Mouse (Mus musculus) G1E (cell line): ENCODE data around the gene Echdc3. TPM values are rescaled to one million over a fixed set of nuclear protein-coding genes. Genes with fewer than 3 reads are reported as not detected.

ENCODE experiments used
- ATAC-seq: 2 replicates; pipeline ENCODE4 v1.8.0; 2016; ENCODE audit warnings: mild to moderate bottlenecking; ENCODE audit not compliant: insufficient number of reproducible peaks, poor library complexity, low FRiP score, severe bottlenecking; ENCODE audit errors: extremely low read depth
- DNase-seq: peaks from one replicate; pipeline ENCODE4 v3.0.0; 2012; ENCODE audit warnings: low spot score
- H3K27me3 ChIP-seq: 2 replicates; pipeline ENCODE4 v1.6.1; 2012; ENCODE audit warnings: mild to moderate bottlenecking, low read length, inconsistent platforms; ENCODE audit not compliant: insufficient read depth
- H3K36me3 ChIP-seq: replicated peaks from 2 replicates; pipeline ENCODE3; 2012; ENCODE audit warnings: mild to moderate bottlenecking, inconsistent platforms
- H3K4me1 ChIP-seq: 2 replicates; pipeline ENCODE4 v1.6.1; 2012; ENCODE audit warnings: low read depth, low read length, inconsistent platforms, mixed read lengths; ENCODE audit not compliant: insufficient read depth
- H3K4me3 ChIP-seq: 2 replicates; pipeline ENCODE4 v1.5.1; 2012; ENCODE audit warnings: low read depth, mild to moderate bottlenecking, inconsistent platforms, low read length, moderate library complexity, mixed read lengths
- H3K9me3 ChIP-seq: replicated peaks from 2 replicates; pipeline ENCODE4 v1.6.1; 2012; ENCODE audit warnings: inconsistent platforms
- CTCF ChIP-seq: IDR thresholded peaks from 2 replicates; pipeline ENCODE4 v1.5.1; 2012; ENCODE audit warnings: low read depth, low read length, inconsistent platforms, mixed read lengths
- GATA1 ChIP-seq: IDR thresholded peaks from 2 replicates; pipeline ENCODE4 v1.6.1; 2012; ENCODE audit warnings: borderline replicate concordance, low read length, inconsistent platforms, mixed read lengths
- GATA2 ChIP-seq: IDR thresholded peaks from 2 replicates; pipeline ENCODE4 v1.6.1; 2012; ENCODE audit warnings: low read depth, low read length, inconsistent platforms, borderline replicate concordance
- POLR2AphosphoS5 ChIP-seq: IDR thresholded peaks from 2 replicates; pipeline ENCODE4 v1.6.1; 2012; ENCODE audit warnings: low read depth, low read length, inconsistent platforms; ENCODE audit not compliant: insufficient replicate concordance
- TAL1 ChIP-seq: conservative IDR thresholded peaks from 2 replicates; pipeline ENCODE4 v1.6.1; 2012; ENCODE audit warnings: low read depth, low read length, inconsistent platforms, mixed read lengths
- polyA plus RNA-seq: library from polyadenylated mRNA; stranded (reverse); fragments of >175 nt; gene quantifications from 2 replicates; pipeline ENCODE4 v1.2.3, GENCODE M21; 2012
- total RNA-seq, 2 experiments: library from RNA; stranded (forward) in 1 of 2; stranded (reverse) in 1 of 2; fragments of 200-1000 nt in 1 of 2; fragments of >200 nt in 1 of 2; fragmentation: Nextera tagmentation in 1 of 2; gene quantifications; 2 replicates each; pipeline ENCODE4 v1.2.3; 2014 to 2017

Echdc3 gene
- total and polyA plus RNA-seq, 3 experiments, result 0.27 TPM; not detected in 2

- TF ChIP-seq POLR2AphosphoS5, result no peak
- Histone ChIP-seq H3K9me3 (peaks cover 4% of the 10 kb centered on the region), H3K27me3 (peaks cover 25% of the 10 kb centered on the region), H3K36me3 (no peaks in the 10 kb centered on the region), H3K4me1 (no peaks in the 10 kb centered on the region), H3K4me3 (no peak overlapping the region)
- ATAC-seq, result no peak
- DNase-seq, result no peak
Measured at GRCm38 (mm10) chr2:6186913-6187312, 25.9 kb downstream of the Echdc3 start.

- Histone ChIP-seq H3K4me3 (no peak overlapping the region), H3K4me1 (no peaks in the 10 kb centered on the region), H3K27me3 (peaks cover 15% of the 10 kb centered on the region), H3K36me3 (no peaks in the 10 kb centered on the region), H3K9me3 (peaks cover 2% of the 10 kb centered on the region)
- no peak for DNase-seq
- no peak for ATAC-seq
- TF ChIP-seq POLR2AphosphoS5 (no peak), GATA2 (no peak), CTCF (no peak), TAL1 (no peak), GATA1 (no peak)
Measured at GRCm38 (mm10) chr2:6179749-6180117, 33.1 kb downstream of the Echdc3 start.

GRCm38 (mm10) chr2:6178901-6179748 is 33.7 kb downstream of the Echdc3 start:
- ATAC-seq (no peak), DNase-seq (no peak)
- Histone ChIP-seq H3K27me3 (peaks cover 15% of the 10 kb centered on the region; the same call in 1 of the 2 replicates), H3K4me1 (no peaks in the 10 kb centered on the region), H3K4me3 (no peak overlapping the region), H3K36me3 (no peaks in the 10 kb centered on the region), H3K9me3 (no peaks in the 10 kb centered on the region)
- TF ChIP-seq GATA1 (no peak), TAL1 (no peak), GATA2 (no peak), POLR2AphosphoS5 (no peak), CTCF (no peak)

GRCm38 (mm10) chr2:6173013-6173412 is 39.8 kb downstream of the Echdc3 start:
- TF ChIP-seq POLR2AphosphoS5, result no peak
- TF ChIP-seq TAL1, result no peak
- no peak for TF ChIP-seq CTCF
- DNase-seq (no peak), ATAC-seq (no peak)
- Histone ChIP-seq H3K4me1 (peaks cover 3% of the 10 kb centered on the region; the same call in 1 of the 2 replicates), H3K4me3 (no peak overlapping the region), H3K27me3 (peaks cover 12% of the 10 kb centered on the region), H3K9me3 (no peaks in the 10 kb centered on the region), H3K36me3 (no peaks in the 10 kb centered on the region)

GRCm38 (mm10) chr2:6168560-6168959 is 44.3 kb downstream of the Echdc3 start:
- DNase-seq (no peak), ATAC-seq (no peak)
- Histone ChIP-seq H3K9me3 (no peaks in the 10 kb centered on the region), H3K4me1 (peaks cover 3% of the 10 kb centered on the region; the same call in 1 of the 2 replicates), H3K4me3 (no peak overlapping the region), H3K27me3 (peaks cover 6% of the 10 kb centered on the region; the same call in 1 of the 2 replicates), H3K36me3 (no peaks in the 10 kb centered on the region)
- TF ChIP-seq CTCF (no peak), GATA2 (no peak), TAL1 (no peak)

GRCm38 (mm10) chr2:6167843-6168558 is 44.8 kb downstream of the Echdc3 start:
- no peak for ATAC-seq

More at GRCm38 (mm10) chr2:6167843-6168558, 44.8 kb downstream of the Echdc3 start:
- Histone ChIP-seq H3K36me3 (no peaks in the 10 kb centered on the region), H3K4me1 (peaks cover 3% of the 10 kb centered on the region; the same call in 1 of the 2 replicates), H3K4me3 (no peak overlapping the region), H3K9me3 (no peaks in the 10 kb centered on the region), H3K27me3 (peaks cover 6% of the 10 kb centered on the region; the same call in 1 of the 2 replicates)
- TF ChIP-seq POLR2AphosphoS5 (no peak), CTCF (peak; percentile 46; the same call in 1 of the 2 replicates)
- DNase-seq, result peak; percentile 9
